Mouse (Mus musculus) kidney, adult 2 months (tissue): Measurements from ENCODE around the gene Tfap4.

Source experiments
- CTCF ChIP-seq: fragments of 200-500 bp; conservative IDR thresholded peaks from 2 replicates; pipeline ENCODE4 v1.5.1; 2011; ENCODE audit warnings: low read depth, mild to moderate bottlenecking, control low read depth, low read length, moderate library complexity, mixed read lengths; ENCODE audit not compliant: insufficient read depth, insufficient read length
- POLR2A ChIP-seq: fragments of 200-500 bp; IDR thresholded peaks from one replicate; pipeline ENCODE4 v1.6.1; 2011; ENCODE audit warnings: low read depth, low read length, control low read depth

DNA sequence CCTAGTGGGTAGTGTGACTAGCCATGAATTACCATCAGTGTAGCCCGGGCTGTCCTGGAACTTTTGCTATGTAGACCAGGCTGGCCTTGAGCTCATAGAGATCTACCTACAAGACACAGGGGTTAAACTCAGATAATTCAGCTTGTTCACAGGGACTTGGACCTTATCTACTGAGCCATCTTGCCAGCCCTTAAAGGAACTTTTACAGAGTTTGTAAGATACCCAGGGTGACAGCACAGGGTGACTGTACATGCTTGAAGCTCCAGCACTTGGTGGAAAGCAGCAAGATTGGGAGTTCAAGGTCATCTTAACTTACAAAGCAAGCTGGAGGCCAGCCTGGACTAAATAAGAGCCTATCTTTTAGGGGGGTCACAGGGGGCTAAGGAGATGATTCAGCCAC is 4.1 kb downstream of the Tfap4 start:
- TF ChIP-seq CTCF = no peak
- no peak for TF ChIP-seq POLR2A
